Mouse (Mus musculus): ENCODE measurements at regions not wholly inside any gene's neighbourhood (a gene's known extent, or its start where the extent isn't known, plus 50 kb on each side); places are given as distances from the start of the nearest gene placed in this dataset.

DNA sequence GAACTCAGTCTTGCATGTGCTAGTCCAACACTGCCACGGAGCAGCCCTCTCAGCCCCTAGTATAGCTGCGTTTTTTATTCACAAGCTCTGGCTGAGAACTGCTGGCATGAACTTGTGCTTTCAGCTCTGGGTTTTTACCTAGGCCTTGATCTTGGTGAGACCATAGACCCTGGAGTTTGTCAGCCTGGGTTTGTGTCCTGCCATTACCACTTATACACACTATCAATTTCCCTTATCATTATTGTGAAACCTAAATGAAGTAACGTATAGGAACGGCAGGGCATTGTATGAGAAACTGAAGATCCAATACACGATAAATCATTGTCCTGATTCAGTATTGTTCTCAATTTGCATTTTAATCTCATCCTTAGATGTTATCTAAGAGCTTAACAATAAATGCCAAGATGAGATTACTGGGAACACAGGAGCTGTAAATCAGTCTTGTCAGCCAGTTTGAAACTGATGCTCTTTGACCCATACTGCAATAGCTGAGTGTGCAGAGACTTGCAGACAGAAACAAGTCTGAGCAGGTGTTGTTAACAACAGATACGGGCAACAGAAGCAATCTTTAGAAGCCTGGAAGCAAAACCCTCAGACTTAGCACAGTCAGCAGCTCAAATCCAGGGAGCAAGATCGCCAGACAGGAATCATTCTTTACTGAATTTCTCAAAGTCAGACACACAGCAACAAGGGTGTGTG lies 190.7 kb upstream of the Mctp2 start:
- no peak overlapping the region for H3K4me2 ChIP-seq
- no peaks in the 10 kb centered on the region for H3K27me3 ChIP-seq (ENCODE audit: control insufficient read depth, insufficient read depth, low read length)
- H3K27ac ChIP-seq (ENCODE audit: low read depth, low read length): no peak overlapping the region
- H3K36me3 ChIP-seq (ENCODE audit: control insufficient read depth, insufficient read depth, low read length): no peaks in the 10 kb centered on the region
- no peaks in the 10 kb centered on the region for H3K4me1 ChIP-seq (ENCODE audit: control insufficient read depth, insufficient read depth, low read length)
- no peak overlapping the region for H3K4me3 ChIP-seq (ENCODE audit: low read depth, low read length)
- WGBS (ENCODE audit: insufficient replicate concordance): 69% methylated on average over 7 of the region's 7 CpGs
- H3K9me3 ChIP-seq (replicated peaks; ENCODE audit: control insufficient read depth, low read length): no peaks in the 10 kb centered on the region
- H3K9ac ChIP-seq (ENCODE audit: low read depth, low read length): no peak overlapping the region
- ATAC-seq (replicated peaks; ENCODE audit: insufficient number of reproducible peaks, low FRiP score, low TSS enrichment): no peak

- no peak for ATAC-seq (replicated peaks; ENCODE audit: insufficient number of reproducible peaks, low FRiP score, low TSS enrichment)
- H3K36me3 ChIP-seq (ENCODE audit: control insufficient read depth, insufficient read depth, low read length): no peaks in the 10 kb centered on the region
- H3K4me1 ChIP-seq (ENCODE audit: control insufficient read depth, insufficient read depth, low read length): no peaks in the 10 kb centered on the region
- no peak overlapping the region for H3K27ac ChIP-seq (ENCODE audit: low read depth, low read length)
- no peak overlapping the region for H3K4me2 ChIP-seq
- H3K9ac ChIP-seq (ENCODE audit: low read depth, low read length): no peak overlapping the region
- no peaks in the 10 kb centered on the region for H3K27me3 ChIP-seq (ENCODE audit: control insufficient read depth, insufficient read depth, low read length)
- H3K9me3 ChIP-seq (replicated peaks; ENCODE audit: control insufficient read depth, low read length): no peaks in the 10 kb centered on the region
- 76% methylated on average over 4 of the region's 4 CpGs for WGBS (ENCODE audit: insufficient replicate concordance)
- no peak overlapping the region for H3K4me3 ChIP-seq (ENCODE audit: low read depth, low read length)
Measured at GRCm38 (mm10) chr7:72498562-72499230, 192.3 kb upstream of the Mctp2 start.

GRCm38 (mm10) chr7:72499788-72500187 lies 193.4 kb upstream of the Mctp2 start:
- no peak overlapping the region for H3K4me2 ChIP-seq
- no peaks in the 10 kb centered on the region for H3K4me1 ChIP-seq (ENCODE audit: control insufficient read depth, insufficient read depth, low read length)
- no peak overlapping the region for H3K4me3 ChIP-seq (ENCODE audit: low read depth, low read length)
- no peaks in the 10 kb centered on the region for H3K9me3 ChIP-seq (replicated peaks; ENCODE audit: control insufficient read depth, low read length)
- H3K9ac ChIP-seq (ENCODE audit: low read depth, low read length): no peak overlapping the region
- H3K27me3 ChIP-seq (ENCODE audit: control insufficient read depth, insufficient read depth, low read length): no peaks in the 10 kb centered on the region
- 76% methylated on average over 5 of the region's 5 CpGs for WGBS (ENCODE audit: insufficient replicate concordance)
- no peaks in the 10 kb centered on the region for H3K36me3 ChIP-seq (ENCODE audit: control insufficient read depth, insufficient read depth, low read length)
- ATAC-seq (replicated peaks; ENCODE audit: insufficient number of reproducible peaks, low FRiP score, low TSS enrichment): no peak
- no peak overlapping the region for H3K27ac ChIP-seq (ENCODE audit: low read depth, low read length)

- no peak overlapping the region for H3K27ac ChIP-seq (ENCODE audit: low read depth, low read length)
- 70% methylated on average over 3 of the region's 3 CpGs for WGBS (ENCODE audit: insufficient replicate concordance)
Measured at GRCm38 (mm10) chr7:72500190-72500589, 193.8 kb upstream of the Mctp2 start.

DNA sequence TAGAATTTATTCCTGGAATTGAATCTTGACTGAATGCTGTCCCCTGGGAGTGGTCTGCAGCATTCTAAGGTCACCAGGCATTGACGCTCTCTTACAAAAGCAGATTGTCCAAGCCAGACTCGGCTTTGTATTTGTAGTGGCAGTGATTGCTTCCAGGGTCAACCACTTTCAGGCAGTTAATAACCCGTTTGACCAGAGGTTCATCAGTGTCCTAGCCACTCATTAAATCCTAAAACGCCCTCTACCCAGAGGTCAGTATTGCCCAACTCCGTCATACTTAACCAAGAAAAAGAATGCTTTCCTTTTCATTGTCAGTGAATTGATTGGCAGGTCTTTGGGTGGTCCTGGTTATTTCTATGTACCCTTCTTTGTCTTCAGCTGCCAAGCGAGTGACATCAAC lies 194.6 kb upstream of the Mctp2 start:
- 76% methylated on average over 6 of the region's 6 CpGs for WGBS (ENCODE audit: insufficient replicate concordance)
- Histone ChIP-seq H3K27me3 (ENCODE audit: control insufficient read depth, insufficient read depth, low read length) (no peaks in the 10 kb centered on the region), H3K9me3 (replicated peaks; ENCODE audit: control insufficient read depth, low read length) (no peaks in the 10 kb centered on the region), H3K9ac (ENCODE audit: low read depth, low read length) (no peak overlapping the region), H3K4me2 (no peak overlapping the region), H3K4me3 (ENCODE audit: low read depth, low read length) (no peak overlapping the region), H3K27ac (ENCODE audit: low read depth, low read length) (no peak overlapping the region), H3K36me3 (ENCODE audit: control insufficient read depth, insufficient read depth, low read length) (no peaks in the 10 kb centered on the region), H3K4me1 (ENCODE audit: control insufficient read depth, insufficient read depth, low read length) (no peaks in the 10 kb centered on the region)
- no peak for ATAC-seq (replicated peaks; ENCODE audit: insufficient number of reproducible peaks, low FRiP score, low TSS enrichment)

More at GRCm38 (mm10) chr7:72500190-72500589, 193.8 kb upstream of the Mctp2 start:
- Histone ChIP-seq H3K9me3 (replicated peaks; ENCODE audit: control insufficient read depth, low read length) (no peaks in the 10 kb centered on the region), H3K4me3 (ENCODE audit: low read depth, low read length) (no peak overlapping the region), H3K4me1 (ENCODE audit: control insufficient read depth, insufficient read depth, low read length) (no peaks in the 10 kb centered on the region), H3K36me3 (ENCODE audit: control insufficient read depth, insufficient read depth, low read length) (no peaks in the 10 kb centered on the region), H3K27me3 (ENCODE audit: control insufficient read depth, insufficient read depth, low read length) (no peaks in the 10 kb centered on the region), H3K9ac (ENCODE audit: low read depth, low read length) (no peak overlapping the region), H3K4me2 (no peak overlapping the region)
- no peak for ATAC-seq (replicated peaks; ENCODE audit: insufficient number of reproducible peaks, low FRiP score, low TSS enrichment)

GRCm38 (mm10) chr7:72501431-72501830 lies 195.0 kb upstream of the Mctp2 start:
- 89% methylated on average over 3 of the region's 3 CpGs for WGBS (ENCODE audit: insufficient replicate concordance)
- ATAC-seq (replicated peaks; ENCODE audit: insufficient number of reproducible peaks, low FRiP score, low TSS enrichment): no peak
- H3K4me2 ChIP-seq: no peak overlapping the region

DNA sequence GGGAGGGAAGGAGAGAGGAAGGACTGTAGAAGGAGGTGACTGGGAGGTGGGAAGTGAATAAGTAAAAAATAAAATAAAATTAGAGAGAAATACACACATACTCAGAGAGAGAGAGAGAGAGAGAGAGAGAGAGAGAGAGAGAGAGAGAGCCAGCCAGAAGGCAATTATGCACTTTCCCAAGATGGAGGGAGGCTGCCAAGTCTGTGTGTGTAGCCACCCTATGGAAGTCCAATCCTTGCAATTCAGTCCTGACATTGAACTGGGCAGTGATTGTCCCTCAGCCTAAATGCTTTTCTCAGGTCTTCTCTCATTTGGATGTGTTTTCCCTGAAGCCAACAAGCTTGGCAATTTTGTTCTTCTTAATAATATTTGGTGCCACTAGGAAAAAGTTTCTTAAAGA lies 197.3 kb upstream of the Mctp2 start:
- H3K4me2 ChIP-seq: no peak overlapping the region
- H3K9me3 ChIP-seq (replicated peaks; ENCODE audit: control insufficient read depth, low read length): no peaks in the 10 kb centered on the region
- H3K27me3 ChIP-seq (ENCODE audit: control insufficient read depth, insufficient read depth, low read length): no peaks in the 10 kb centered on the region
- no peak overlapping the region for H3K9ac ChIP-seq (ENCODE audit: low read depth, low read length)
- no peak overlapping the region for H3K27ac ChIP-seq (ENCODE audit: low read depth, low read length)
- no peak overlapping the region for H3K4me3 ChIP-seq (ENCODE audit: low read depth, low read length)
- H3K36me3 ChIP-seq (ENCODE audit: control insufficient read depth, insufficient read depth, low read length): no peaks in the 10 kb centered on the region
- no peak for ATAC-seq (replicated peaks; ENCODE audit: insufficient number of reproducible peaks, low FRiP score, low TSS enrichment)
- no peaks in the 10 kb centered on the region for H3K4me1 ChIP-seq (ENCODE audit: control insufficient read depth, insufficient read depth, low read length)

More at GRCm38 (mm10) chr7:72501431-72501830, 195.0 kb upstream of the Mctp2 start:
- H3K36me3 ChIP-seq (ENCODE audit: control insufficient read depth, insufficient read depth, low read length): no peaks in the 10 kb centered on the region
- H3K9ac ChIP-seq (ENCODE audit: low read depth, low read length): no peak overlapping the region
- H3K27ac ChIP-seq (ENCODE audit: low read depth, low read length): no peak overlapping the region
- H3K4me1 ChIP-seq (ENCODE audit: control insufficient read depth, insufficient read depth, low read length): no peaks in the 10 kb centered on the region
- no peaks in the 10 kb centered on the region for H3K9me3 ChIP-seq (replicated peaks; ENCODE audit: control insufficient read depth, low read length)
- H3K27me3 ChIP-seq (ENCODE audit: control insufficient read depth, insufficient read depth, low read length): no peaks in the 10 kb centered on the region
- H3K4me3 ChIP-seq (ENCODE audit: low read depth, low read length): no peak overlapping the region

DNA sequence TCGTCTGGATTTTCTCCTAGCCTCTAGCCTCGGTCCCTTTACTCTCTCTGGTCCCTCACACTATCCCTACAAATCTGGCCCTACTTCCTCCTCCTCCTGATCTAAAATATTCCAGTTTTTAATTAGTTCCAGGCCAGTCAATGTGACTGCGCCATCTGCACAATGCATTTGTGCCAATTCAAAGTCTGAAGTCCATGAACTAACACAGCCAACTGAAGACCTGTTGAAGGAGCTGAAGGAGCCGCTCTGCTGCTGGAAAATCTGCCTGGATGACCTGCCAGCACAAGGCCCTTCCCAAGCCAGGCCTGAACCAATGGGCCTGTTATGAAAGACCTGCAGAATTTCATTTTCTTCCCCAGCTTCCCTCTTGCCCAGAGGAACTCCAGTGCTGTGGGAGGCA lies 197.9 kb upstream of the Mctp2 start:
- Histone ChIP-seq H3K4me3 (ENCODE audit: low read depth, low read length) (no peak overlapping the region), H3K36me3 (ENCODE audit: control insufficient read depth, insufficient read depth, low read length) (no peaks in the 10 kb centered on the region), H3K4me1 (ENCODE audit: control insufficient read depth, insufficient read depth, low read length) (no peaks in the 10 kb centered on the region), H3K9me3 (replicated peaks; ENCODE audit: control insufficient read depth, low read length) (no peaks in the 10 kb centered on the region), H3K27me3 (ENCODE audit: control insufficient read depth, insufficient read depth, low read length) (no peaks in the 10 kb centered on the region), H3K4me2 (no peak overlapping the region), H3K27ac (ENCODE audit: low read depth, low read length) (no peak overlapping the region), H3K9ac (ENCODE audit: low read depth, low read length) (no peak overlapping the region)
- no peak for ATAC-seq (replicated peaks; ENCODE audit: insufficient number of reproducible peaks, low FRiP score, low TSS enrichment)
- WGBS (ENCODE audit: insufficient replicate concordance): 77% methylated on average over 4 of the region's 4 CpGs
